Mouse (Mus musculus) spleen, adult 2 months (tissue): Measurements from ENCODE around the gene Chchd2.

Experiments
- CTCF ChIP-seq: fragments of 200-500 bp; IDR thresholded peaks from 2 replicates; pipeline ENCODE4 v1.5.1; 2011; ENCODE audit warnings: mild to moderate bottlenecking, inconsistent platforms; ENCODE audit not compliant: insufficient read depth, insufficient read length, insufficient replicate concordance; ENCODE audit errors: extremely low read depth
- POLR2A ChIP-seq: fragments of 200-500 bp; IDR thresholded peaks from 2 replicates; pipeline ENCODE4 v1.6.1; 2011; ENCODE audit warnings: low read depth, low read length, inconsistent platforms

GRCm38 (mm10) chr5:129864467-129864866 is 22.8 kb downstream of the Chchd2 start:
- TF ChIP-seq CTCF, result peak; percentile 15; the same call in 1 of the 2 replicates
- no peak for TF ChIP-seq POLR2A
